Mouse (Mus musculus): ENCODE measurements around the gene Gm6169.
"Not testable (repeated sequence)": the region's sequence is repeated elsewhere in the genome, so short reads cannot be mapped to it uniquely, and the experiment has no call there.

The Gm6169 gene

GRCm38 (mm10) chr13:97070931-97071625, 28.0 kb downstream of the Gm6169 start:
- peak; percentile 14 to 23 for DNase-seq (ENCODE audit: low spot score in 2 of 2)

GRCm38 (mm10) chr13:97068151-97068550, 30.9 kb downstream of the Gm6169 start:
- no peak for DNase-seq (ENCODE audit: low spot score in 2 of 2)

GRCm38 (mm10) chr13:97067691-97068090, 31.3 kb downstream of the Gm6169 start:
- DNase-seq (ENCODE audit: low spot score in 2 of 2) = no peak

DNA sequence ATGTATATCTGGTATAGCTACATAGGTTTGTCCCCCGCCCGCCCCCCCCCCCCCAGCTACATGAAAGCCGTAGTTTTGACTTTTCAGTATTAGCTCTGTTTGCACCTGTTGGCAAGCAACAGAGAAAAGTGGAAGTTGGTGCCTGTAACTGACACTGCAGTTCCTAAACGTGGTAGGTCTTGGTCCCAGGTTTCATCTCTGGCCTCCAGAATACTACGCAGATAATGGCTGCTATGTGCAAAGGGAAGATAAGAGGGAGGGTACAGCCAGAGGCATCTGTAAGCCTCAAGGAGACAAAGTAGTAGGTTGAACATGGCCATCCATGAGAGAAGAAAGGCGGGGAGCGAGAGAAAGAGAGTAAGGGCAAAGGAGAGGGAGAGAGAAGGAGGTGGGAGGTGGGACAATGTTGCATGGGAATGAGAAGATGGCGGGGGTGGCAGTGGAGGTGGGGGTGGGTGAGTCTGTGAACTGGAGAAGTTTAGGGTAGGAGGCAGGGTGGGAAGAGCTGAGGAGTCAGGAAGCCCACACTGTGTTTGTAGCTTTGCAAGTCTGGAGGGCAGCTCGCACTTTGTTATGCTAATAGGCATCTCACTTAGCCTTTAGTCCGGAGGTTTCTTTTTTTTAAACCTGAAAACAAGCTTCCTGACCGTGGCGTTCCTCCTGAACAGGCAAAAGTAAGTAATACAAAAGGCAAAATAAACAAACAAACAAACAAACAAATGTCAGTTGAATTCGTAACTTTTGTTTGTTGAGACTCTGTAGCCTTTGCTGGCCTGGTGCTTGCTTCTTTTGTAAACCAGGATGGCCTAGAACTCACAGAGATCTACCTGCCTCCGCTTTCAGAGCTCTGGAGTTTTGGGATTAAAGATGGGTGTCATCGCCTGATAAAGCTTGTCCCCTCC, 32.1 kb downstream of the Gm6169 start, which contains the start of gene Fam169a:
TSS of gene Fam169a (plus strand) at position 638 of the 902 bp plus-strand sequence.
- DNase-seq (ENCODE audit: low spot score in 2 of 2) = no peak

DNA sequence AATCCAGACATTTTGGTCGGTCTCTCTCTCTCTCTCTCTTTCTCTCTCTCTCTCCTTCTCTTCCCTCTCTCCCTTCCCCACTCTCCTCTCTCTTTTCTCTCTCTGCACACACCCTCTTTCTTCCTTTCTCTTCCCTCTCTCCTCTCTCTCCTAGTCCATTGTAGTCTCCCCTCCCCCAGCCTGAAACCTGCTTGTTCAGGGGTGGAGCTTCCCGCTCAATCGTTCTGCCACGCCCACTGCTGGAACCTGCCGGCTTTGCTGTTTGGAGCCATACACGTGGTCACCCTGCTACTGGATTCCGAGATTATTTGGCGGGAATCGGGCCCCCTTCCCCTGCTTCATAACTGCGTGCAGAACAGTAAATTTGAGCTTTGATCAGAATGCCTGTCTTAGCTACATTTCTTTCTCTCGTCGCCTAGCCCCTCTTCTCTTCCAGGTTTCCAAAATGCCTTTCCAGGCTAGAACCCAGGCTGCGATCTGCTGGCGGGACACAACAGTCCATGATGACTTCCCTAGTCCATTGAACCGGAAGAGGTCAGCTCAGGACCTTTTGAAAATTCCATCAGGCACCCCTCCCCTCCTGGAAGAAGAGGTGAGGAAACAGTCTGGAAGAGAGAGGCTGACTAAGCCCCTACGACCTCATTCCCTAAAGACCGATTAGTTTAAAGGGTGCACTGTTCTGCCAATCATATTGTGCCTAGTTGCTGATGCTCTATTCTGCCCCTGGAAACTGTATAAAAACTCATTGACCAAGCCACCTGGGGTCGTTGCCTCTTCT, 34.0 kb downstream of the Gm6169 start:
- DNase-seq (ENCODE audit: low spot score in 2 of 2) = not testable (repeated sequence)

DNA sequence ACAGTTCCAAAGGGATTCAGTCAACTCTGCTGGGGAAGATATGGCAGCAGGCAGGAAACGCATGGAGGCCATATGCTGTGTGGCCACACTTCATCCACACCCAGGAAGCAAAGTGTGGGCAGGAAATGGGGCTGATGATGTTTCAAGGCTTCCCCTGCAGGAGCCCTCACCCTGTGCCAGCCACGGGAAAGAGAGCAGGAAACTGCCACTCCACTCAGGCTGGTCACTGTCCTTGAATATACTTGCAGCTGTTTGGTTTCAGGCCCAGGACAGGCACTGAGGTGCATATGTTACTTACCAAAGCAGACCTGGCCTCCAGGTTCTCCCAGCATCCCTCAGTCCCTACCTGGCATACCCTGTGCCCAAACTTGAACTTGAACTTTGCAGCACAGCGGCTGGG, 34.6 kb downstream of the Gm6169 start:
- DNase-seq (ENCODE audit: low spot score in 2 of 2) = no peak

GRCm38 (mm10) chr13:97063431-97063830, 35.6 kb downstream of the Gm6169 start:
- no peak for DNase-seq (ENCODE audit: low spot score in 2 of 2)

GRCm38 (mm10) chr13:97062151-97062550, 36.9 kb downstream of the Gm6169 start:
- DNase-seq (ENCODE audit: low spot score in 2 of 2) = no peak

- DNase-seq (ENCODE audit: low spot score in 2 of 2) = no peak
Observed at GRCm38 (mm10) chr13:97060331-97060730, 38.7 kb downstream of the Gm6169 start.

DNA sequence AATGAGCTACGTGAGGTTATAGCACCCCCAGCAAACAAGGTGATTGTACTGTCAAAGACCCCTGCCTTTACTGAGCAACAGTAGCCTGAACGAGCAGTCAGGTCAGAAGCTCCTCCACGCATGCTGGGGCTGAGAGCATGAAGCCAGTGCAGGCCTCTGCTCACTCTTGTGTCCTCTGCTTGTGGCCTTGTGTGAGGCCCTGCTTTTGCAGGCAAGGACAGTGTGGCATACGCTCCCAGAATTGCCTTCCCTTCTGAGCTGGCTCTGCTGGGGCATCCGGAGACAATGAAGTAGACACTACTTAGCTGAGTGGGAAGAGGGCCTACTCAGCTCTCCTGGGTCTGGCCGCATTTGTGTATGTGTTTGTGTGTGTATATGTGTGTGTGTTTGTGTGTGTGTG, 39.3 kb downstream of the Gm6169 start:
- no peak for DNase-seq (ENCODE audit: low spot score in 2 of 2)

DNA sequence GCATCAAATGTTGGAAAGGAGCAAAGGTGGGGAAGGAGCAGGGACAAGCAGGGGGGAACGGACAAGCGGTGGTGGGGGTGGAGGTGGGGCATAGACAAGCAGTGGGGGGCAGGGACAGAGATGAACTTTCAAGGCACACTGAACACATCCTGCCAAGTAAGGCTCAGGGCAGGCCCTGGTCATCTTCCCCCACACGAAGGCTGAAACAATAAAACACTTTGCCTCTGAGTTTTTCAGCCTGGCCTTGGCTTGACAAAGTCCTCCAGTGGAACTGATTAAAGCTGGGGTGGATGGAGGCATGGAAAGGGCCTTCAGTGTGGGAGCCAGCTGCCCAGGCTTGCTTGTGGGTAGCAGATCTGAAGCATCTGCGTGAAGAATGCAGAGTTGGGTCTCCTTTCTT, 41.2 kb downstream of the Gm6169 start:
- DNase-seq (ENCODE audit: low spot score in 2 of 2) = no peak

DNA sequence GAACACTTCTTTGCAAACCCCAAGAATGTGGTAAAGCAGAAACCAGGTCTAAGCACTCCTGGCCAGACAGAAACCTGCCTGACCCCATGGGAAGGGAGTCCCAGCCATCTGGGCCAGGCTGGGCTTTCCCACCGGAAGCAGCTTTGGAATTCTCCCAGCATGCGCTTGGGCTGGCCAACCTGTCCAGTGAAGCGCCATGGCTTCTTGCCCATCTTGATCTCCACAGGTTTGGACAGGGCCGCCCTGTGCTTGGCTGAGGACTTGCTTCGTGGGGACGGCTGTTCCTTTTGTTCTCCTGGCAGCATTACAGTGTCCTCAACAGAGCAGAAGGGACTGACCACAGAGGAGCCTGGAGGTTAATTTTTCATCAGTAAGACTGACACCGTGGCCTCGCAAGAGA, 45.2 kb downstream of the Gm6169 start:
- DNase-seq (ENCODE audit: low spot score in 2 of 2) = no peak

DNA sequence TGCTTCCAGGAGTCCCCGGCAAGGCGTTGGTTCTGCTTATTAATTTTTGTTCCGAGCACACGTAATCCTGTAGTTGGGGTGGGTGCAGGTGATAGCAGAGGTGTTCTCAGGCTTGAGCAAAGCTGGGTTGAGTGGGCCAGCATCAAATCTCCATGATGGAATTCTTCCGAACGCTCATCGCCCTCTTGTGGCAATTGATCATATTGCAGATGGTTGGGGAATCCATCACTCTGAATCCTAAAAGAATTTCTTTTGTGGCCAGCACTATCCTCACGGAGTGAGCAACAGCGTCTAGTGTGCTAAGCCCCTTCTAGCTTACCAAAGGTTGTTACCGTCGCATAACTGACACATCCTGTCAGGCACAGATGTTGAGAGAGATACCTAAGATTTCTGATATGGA, 46.4 kb downstream of the Gm6169 start:
- DNase-seq (ENCODE audit: low spot score in 2 of 2) = peak; percentile 85 to 90

GRCm38 (mm10) chr13:97051158-97051557, 47.9 kb downstream of the Gm6169 start:
- no peak for DNase-seq (ENCODE audit: low spot score in 2 of 2)
